Mouse (Mus musculus) mammary gland, adult 2 months (tissue): Measurements from ENCODE around the gene Notum. TPM values are rescaled to one million over a fixed set of nuclear protein-coding genes. Genes with fewer than 3 reads are reported as not detected.

Source experiments
- polyA plus RNA-seq: library from polyadenylated mRNA; depleted of rRNA; stranded (reverse); fragments of >200 nt; gene quantifications from 2 replicates; pipeline ENCODE4 v1.2.3, GENCODE M21; 2012; ENCODE audit warnings: low replicate concordance; rRNA removed

Notum gene
- 0.22 and 0.60 TPM in 2 replicates for polyA plus RNA-seq

DNA sequence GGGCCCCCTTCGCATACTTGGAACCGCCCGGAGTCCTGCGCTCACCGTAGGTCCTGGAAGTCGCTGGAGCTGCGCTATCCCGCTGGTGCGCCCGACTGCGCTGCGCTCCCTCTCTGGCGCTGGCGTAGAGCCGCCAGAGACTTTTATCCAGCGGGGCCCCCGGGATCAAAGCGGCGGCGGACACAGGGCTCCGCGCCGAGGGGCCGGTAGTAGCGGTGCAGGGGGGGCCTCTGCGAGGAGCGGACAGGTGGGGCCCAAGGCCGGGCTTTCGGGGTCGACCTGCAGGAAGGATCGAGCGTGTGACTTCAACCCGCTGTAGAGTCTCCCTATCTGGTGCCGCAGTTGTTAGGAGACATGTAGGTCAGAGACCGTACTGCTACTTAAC, at the start of gene Notum:
Notum (minus strand) TSS at position 100 of the 385 bp plus-strand sequence.

DNA sequence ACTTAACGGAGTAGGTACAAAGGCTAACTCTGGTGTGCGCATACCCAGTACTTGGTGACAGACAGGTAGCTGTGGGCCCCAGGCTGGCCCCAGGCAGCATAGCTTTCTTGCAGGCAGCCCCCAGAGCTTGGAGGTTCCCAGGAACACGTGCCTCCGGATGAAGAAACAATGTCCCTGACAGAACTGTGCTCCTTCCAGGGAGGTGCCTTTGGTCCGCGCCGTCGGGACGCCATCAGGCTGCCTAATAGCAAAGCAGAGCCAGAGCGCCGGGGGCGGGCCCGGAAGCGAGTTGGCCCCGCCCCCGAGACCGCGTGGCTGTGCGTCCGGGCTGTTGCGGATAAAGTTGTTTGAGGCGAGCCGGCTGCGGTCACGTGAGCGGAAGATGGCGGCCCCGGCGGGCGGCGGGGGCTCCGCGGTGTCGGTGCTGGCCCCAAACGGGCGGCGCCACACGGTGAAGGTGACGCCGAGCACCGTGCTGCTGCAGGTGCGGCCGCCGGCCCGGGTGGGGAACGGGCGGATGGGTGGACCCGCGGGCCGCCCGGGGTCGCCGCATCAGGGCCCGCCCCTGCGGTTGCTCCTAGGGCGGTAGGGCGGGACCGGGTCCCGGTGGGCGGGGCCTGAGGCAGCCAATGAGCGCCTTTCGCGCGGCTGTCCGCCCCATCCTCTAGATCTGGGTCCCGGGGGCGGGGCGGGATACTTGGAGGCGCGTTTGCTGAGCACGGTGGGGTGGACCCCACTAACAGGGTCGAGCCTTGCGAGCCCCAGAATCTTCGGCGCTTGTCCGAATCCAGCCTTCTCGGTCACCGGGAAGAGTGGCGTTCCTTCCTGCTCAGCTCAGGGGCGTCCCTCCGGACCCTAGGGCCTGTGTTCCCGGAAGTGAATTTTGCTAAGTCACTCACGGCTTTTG, 12.0 kb upstream of the Notum start, which contains the start of gene Aspscr1:
Aspscr1 (plus strand) TSS at position 287 of the 907 bp plus-strand sequence.

DNA sequence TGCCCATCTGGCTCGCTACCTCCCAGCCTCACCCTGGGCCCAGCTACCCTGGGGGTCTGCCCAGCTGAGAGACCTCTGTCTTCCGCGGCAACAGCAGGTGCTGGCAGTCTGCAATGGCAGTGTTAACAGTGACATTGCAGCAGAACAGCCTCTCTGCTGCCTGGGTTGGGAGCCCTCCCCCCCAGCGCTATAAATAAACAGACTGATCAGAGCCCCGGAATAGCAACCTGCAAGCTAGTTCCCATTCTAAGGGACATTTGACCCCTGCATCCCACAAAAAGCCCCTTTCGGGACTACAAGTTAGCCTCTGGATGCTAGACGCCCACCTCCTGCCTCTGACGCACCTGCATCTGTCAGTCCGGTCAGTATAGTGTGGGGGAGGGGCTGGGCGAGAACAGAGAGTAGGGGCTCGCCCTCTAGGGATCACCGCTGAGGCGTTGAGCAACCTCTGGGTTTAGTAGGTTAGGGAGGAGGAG, 12.9 kb downstream of the Notum start, which contains the start of gene Myadml2:
Myadml2 (minus strand) TSS at position 158 of the 476 bp plus-strand sequence.

DNA sequence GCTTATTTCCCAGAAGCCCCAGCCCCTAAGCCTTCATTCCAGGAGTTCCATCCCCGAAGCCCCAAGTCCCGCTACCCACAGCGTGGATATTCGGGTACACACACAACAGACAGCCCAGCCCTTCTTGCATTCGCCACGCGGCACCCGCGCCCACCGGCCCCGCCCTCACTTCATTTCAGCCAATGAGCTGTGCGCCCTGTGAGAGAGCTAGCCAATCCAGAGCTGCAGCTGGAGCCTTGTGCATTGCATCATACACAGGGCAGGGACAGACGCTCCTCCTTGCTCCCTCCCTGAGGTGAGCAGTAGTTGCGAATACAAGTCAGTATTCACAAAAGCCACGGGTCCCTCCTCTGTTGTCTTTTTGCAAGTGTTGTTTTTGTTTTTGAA, 17.4 kb downstream of the Notum start, which contains the start of gene Pycr1:
Pycr1 (minus strand) TSS at position 169 of the 387 bp plus-strand sequence.

DNA sequence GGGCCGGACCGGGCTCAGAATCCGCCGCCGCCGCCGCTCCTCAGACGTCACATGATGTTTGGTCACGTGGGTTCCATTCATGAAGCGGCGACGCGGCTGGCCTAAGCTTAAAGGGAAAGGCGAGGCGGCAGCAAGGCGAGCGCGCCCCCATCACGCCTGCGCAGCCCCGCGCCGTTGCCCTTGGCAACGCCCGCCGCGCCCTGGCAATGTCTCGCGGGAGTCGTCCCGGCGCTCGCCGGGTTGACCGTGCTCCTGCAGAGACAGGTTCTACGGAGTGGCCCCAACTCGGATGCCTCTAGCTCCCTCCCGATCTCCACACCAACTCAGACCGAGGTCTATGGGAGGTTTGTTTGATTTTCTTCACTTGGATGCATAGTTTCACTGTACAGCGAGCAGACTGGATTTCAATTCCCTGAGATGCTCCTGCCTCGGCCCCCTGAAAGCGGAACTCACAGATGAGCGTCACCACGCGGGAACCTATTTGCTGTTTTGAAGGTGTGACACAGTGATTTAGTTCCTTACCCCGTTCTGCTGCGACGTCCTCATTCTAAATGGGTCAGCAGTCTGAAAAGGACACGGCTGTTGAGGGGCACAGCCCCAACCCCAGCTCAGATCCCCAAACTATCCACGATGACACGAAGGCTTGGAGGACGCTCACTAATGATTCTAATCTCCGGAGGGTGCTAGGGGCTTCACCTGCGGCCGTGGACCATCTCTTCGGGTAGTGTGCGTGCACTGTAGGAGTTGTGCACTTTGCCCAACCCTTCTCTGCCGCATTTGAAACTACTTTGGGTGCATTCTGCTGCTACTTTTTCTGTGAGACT, 27.2 kb downstream of the Notum start, which contains the start of gene Mafg:
Mafg (minus strand) TSS at position 81 of the 824 bp plus-strand sequence.

DNA sequence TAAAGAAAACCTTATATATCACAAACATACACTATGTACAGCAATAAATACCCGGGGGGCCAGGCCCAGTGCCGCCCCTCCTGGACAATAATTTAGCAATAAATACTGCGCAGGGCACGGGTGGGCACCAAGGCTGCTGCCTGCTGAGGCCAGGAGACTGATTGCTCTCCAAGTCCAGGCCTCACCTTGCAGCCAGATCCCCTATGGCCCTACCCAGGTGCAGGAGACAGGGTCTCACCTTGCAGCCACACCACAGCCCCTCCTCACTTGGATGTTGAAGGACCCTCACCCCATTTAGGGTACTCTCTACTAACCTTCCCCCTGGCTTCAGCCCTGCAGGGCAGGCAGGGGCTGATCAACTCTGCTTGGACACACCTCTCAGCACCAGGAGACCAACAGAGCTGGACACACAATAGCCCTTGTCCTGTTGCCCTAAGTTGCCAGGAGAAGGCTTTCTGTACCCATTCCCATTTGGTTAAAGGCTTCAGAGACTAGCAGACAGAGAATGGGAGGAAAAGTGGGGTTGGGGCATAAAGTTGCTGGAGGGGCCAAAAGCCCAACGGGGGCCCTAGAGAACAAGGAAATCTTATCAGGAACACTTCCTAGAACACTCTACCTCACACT, 35.7 kb downstream of the Notum start, which contains the start of gene Sirt7:
Sirt7 (minus strand) TSS at position 89 of the 624 bp plus-strand sequence.

DNA sequence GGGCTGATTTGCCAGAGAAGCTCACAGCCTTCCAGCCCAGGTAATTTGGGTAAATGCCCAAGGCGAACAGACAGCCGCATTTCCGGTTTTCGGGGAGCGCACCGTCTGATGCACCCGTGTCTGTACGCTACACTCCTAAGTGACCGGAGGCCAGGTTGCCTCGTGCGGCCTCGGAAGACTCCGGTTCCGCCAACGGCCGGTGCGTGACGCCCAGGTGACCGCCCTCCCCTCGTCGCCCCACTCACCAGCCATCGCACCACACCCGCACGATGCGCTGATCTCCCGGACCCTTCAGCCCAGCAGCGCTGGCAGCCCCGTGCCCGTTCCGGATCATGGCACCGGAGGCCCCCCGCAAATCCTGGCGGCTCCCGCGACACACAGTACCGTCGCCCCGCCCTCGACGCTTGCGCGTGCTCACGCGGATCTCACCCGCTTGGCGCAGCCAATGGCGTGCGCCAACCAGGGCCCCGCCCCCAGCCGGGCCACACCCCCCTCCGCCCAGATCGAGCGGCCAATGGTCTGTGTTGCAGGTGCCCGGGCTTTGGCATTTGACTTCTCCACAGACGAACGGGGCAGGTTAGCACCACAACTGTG, 43.4 kb downstream of the Notum start, which contains the start of gene Pcyt2:
Pcyt2 (minus strand) TSS at position 418 of the 594 bp plus-strand sequence.

DNA sequence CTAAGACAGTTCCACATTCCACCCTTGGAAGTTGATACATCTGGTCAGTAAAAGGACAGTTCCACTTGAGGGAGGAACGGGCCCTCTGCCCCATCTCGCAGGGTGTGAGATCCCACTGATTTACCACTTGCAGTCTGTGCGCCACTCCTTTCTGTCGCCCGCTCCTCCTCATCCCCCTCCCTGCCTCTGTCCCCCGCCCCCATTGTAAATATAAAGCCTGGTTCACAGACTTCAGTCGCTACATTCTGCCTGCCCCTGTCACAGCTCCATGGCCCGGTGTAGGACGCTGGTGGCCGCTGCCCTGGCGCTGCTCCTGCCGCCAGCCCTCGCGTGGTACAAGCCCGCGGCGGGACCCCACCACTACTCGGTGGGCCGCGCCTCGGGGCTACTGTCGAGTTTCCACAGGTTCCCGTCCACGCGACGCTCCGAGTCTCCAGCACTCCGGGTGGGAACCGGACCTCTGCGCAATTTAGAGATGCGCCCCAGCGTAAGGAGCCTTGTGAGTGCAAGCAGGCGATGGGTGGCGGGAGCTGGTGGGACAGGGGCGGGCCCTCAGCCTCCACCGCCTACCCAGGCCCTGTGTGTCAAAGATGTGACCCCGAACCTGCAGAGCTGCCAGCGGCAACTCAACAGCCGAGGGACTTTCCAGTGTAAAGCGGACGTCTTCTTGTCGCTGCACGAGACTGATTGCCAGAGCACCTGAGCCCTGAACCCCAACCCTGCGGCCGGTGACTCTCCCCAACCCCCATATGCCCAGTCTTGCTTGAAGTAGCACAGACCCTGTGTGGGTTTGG, 52.5 kb downstream of the Notum start, which contains the start of gene Npb:
Npb (plus strand) TSS at position 237 of the 794 bp plus-strand sequence.

Other genes starting within 250 kb of the Notum start
- 67.9 and 103 TPM in 2 replicates for gene Nploc4, start 223.5 kb downstream of the Notum start, polyA plus RNA-seq
- 3.3 and 5.9 TPM in 2 replicates for gene Tspan10, start 218.5 kb downstream of the Notum start, polyA plus RNA-seq
- 0.43 and 2.0 TPM in 2 replicates for gene Pde6g, start 207.7 kb downstream of the Notum start, polyA plus RNA-seq
- gene Oxld1, start 203.1 kb downstream of the Notum start, polyA plus RNA-seq: 37.1 and 39.9 TPM in 2 replicates
- 12.1 and 23.9 TPM in 2 replicates for gene Ccdc137, start 203.1 kb downstream of the Notum start, polyA plus RNA-seq
- 23.2 and 25.3 TPM in 2 replicates for gene Arl16, start 193.6 kb downstream of the Notum start, polyA plus RNA-seq
- 84.8 and 162 TPM in 2 replicates for gene Mrpl12, start 176.6 kb downstream of the Notum start, polyA plus RNA-seq
- 769 and 1,138 TPM in 2 replicates for gene Slc25a10, start 169.3 kb downstream of the Notum start, polyA plus RNA-seq
- gene Gcgr, start 130.5 kb downstream of the Notum start, polyA plus RNA-seq: 0.96 and 2.7 TPM in 2 replicates
- gene Mcrip1, start 111.4 kb downstream of the Notum start, polyA plus RNA-seq: 142 and 150 TPM in 2 replicates
- 143 TPM in 1 of 2 replicates, not detected in the other for gene Ppp1r27, start 110.0 kb downstream of the Notum start, polyA plus RNA-seq
- gene P4hb, start 87.9 kb downstream of the Notum start, polyA plus RNA-seq: 141 and 220 TPM in 2 replicates
- gene Arhgdia, start 79.6 kb downstream of the Notum start, polyA plus RNA-seq: 741 and 971 TPM in 2 replicates
- 11.0 and 20.7 TPM in 2 replicates for gene Alyref, start 62.8 kb downstream of the Notum start, polyA plus RNA-seq
- 122 and 159 TPM in 2 replicates for gene Anapc11, start 62.8 kb downstream of the Notum start, polyA plus RNA-seq
- gene Npb, start 52.7 kb downstream of the Notum start, polyA plus RNA-seq: 1.7 and 5.2 TPM in 2 replicates
- 242 and 269 TPM in 2 replicates for gene Pcyt2, start 43.2 kb downstream of the Notum start, polyA plus RNA-seq
- 77.0 and 95.0 TPM in 2 replicates for gene Sirt7, start 35.9 kb downstream of the Notum start, polyA plus RNA-seq
- gene Mafg, start 27.6 kb downstream of the Notum start, polyA plus RNA-seq: 45.1 and 52.6 TPM in 2 replicates
- 11.2 and 12.4 TPM in 2 replicates for gene Pycr1, start 17.4 kb downstream of the Notum start, polyA plus RNA-seq
- 0.44 and 29.6 TPM in 2 replicates for gene Myadml2, start 13.0 kb downstream of the Notum start, polyA plus RNA-seq
- 94.3 and 126 TPM in 2 replicates for gene Aspscr1, start 11.8 kb upstream of the Notum start, polyA plus RNA-seq
- gene Cenpx, start 52.6 kb upstream of the Notum start, polyA plus RNA-seq: 90.7 and 105 TPM in 2 replicates
- 27.1 and 30.3 TPM in 2 replicates for gene Lrrc45, start 52.8 kb upstream of the Notum start, polyA plus RNA-seq
- 7.6 and 15.5 TPM in 2 replicates for gene Rac3, start 60.3 kb upstream of the Notum start, polyA plus RNA-seq
- 84.6 and 91.9 TPM in 2 replicates for gene Dcxr, start 66.1 kb upstream of the Notum start, polyA plus RNA-seq
- gene Cbr2, start 70.9 kb upstream of the Notum start, polyA plus RNA-seq: 277 and 287 TPM in 2 replicates
- gene Hmga1b, start 101.6 kb upstream of the Notum start, polyA plus RNA-seq: 0.86 and 1.4 TPM in 2 replicates
- 56.0 and 80.9 TPM in 2 replicates for gene Rfng, start 123.0 kb upstream of the Notum start, polyA plus RNA-seq
- gene Gps1, start 123.1 kb upstream of the Notum start, polyA plus RNA-seq: 129 and 190 TPM in 2 replicates
- gene Dus1l, start 135.2 kb upstream of the Notum start, polyA plus RNA-seq: 30.8 and 36.8 TPM in 2 replicates
- gene Fasn, start 163.4 kb upstream of the Notum start, polyA plus RNA-seq: 15,404 and 19,960 TPM in 2 replicates